Mouse (Mus musculus) c-Kit-positive CD71-positive TER-119-negative erythroid progenitor cells, embryonic 14.5 days (primary cell): Measurements from ENCODE around the gene Arfrp1.

Experiments used
- DNase-seq: peaks from one replicate; pipeline ENCODE4 v3.0.0-alpha.2; 2013; ENCODE audit warnings: low read depth

Gene Arfrp1

GRCm38 (mm10) chr2:181377230-181377629 is 12.0 kb upstream of the Arfrp1 start:
- DNase-seq = no peak

- peak; percentile 62 for DNase-seq
Measured at GRCm38 (mm10) chr2:181375787-181376186, 10.6 kb upstream of the Arfrp1 start.

- DNase-seq = no peak
Measured at GRCm38 (mm10) chr2:181370001-181370400, 4.8 kb upstream of the Arfrp1 start.

- no peak for DNase-seq
Measured at GRCm38 (mm10) chr2:181365655-181366075, 461 bp upstream of the Arfrp1 start.

- no peak for DNase-seq
Measured at GRCm38 (mm10) chr2:181364487-181364859, 731 bp downstream of the Arfrp1 start.

- no peak for DNase-seq
Measured at GRCm38 (mm10) chr2:181363946-181364345, 1.3 kb downstream of the Arfrp1 start.

GRCm38 (mm10) chr2:181356780-181357179 is 8.4 kb downstream of the Arfrp1 start:
- no peak for DNase-seq

- DNase-seq = no peak
Measured at GRCm38 (mm10) chr2:181342766-181343165, 22.4 kb downstream of the Arfrp1 start.

- DNase-seq = no peak
Measured at GRCm38 (mm10) chr2:181340426-181340825, 24.8 kb downstream of the Arfrp1 start.

GRCm38 (mm10) chr2:181334023-181334422 is 31.2 kb downstream of the Arfrp1 start:
- peak; percentile 65 for DNase-seq

GRCm38 (mm10) chr2:181332542-181332941 is 32.7 kb downstream of the Arfrp1 start:
- DNase-seq = no peak

GRCm38 (mm10) chr2:181326098-181326497 is 39.1 kb downstream of the Arfrp1 start:
- no peak for DNase-seq

GRCm38 (mm10) chr2:181322136-181322535 is 43.1 kb downstream of the Arfrp1 start:
- DNase-seq = no peak

GRCm38 (mm10) chr2:181320103-181320499 is 45.1 kb downstream of the Arfrp1 start:
- DNase-seq = no peak

- DNase-seq = peak; percentile 79
Measured at GRCm38 (mm10) chr2:181319248-181320102, 45.7 kb downstream of the Arfrp1 start, which contains the start of gene Rtel1. Gene Rtel1 (plus strand): TSS chr2:181319739.

- no peak for DNase-seq
Measured at GRCm38 (mm10) chr2:181314080-181314810, 51.0 kb downstream of the Arfrp1 start, which contains the start of gene Stmn3. Gene Stmn3 (minus strand): TSS chr2:181314500.

- no peak for DNase-seq
Measured at GRCm38 (mm10) chr2:181313344-181314079, 51.7 kb downstream of the Arfrp1 start.

GRCm38 (mm10) chr2:181313006-181313343 is 52.2 kb downstream of the Arfrp1 start:
- DNase-seq = no peak

GRCm38 (mm10) chr2:181312435-181312834 is 52.8 kb downstream of the Arfrp1 start:
- DNase-seq = no peak
